Mouse (Mus musculus) frontal cortex, adult (tissue): ENCODE data around the gene Hemgn.

Source experiments
- ATAC-seq: cut with Nextera tagmentation; 2 replicates; pipeline ENCODE4 v1.9.2; 2017; ENCODE audit warnings: mild to moderate bottlenecking, moderate library complexity, mixed read lengths; ENCODE audit not compliant: low TSS enrichment

Gene Hemgn

GRCm38 (mm10) chr4:46412113-46412512 is 1.2 kb downstream of the Hemgn start:
- ATAC-seq, result no peak

- no peak for ATAC-seq
Observed at GRCm38 (mm10) chr4:46411489-46411888, 1.8 kb downstream of the Hemgn start.

- no peak for ATAC-seq
Observed at GRCm38 (mm10) chr4:46410677-46411076, 2.6 kb downstream of the Hemgn start.

- no peak for ATAC-seq
Observed at GRCm38 (mm10) chr4:46406966-46407703, 6.2 kb downstream of the Hemgn start.

GRCm38 (mm10) chr4:46404042-46404795 is 9.1 kb downstream of the Hemgn start:
- ATAC-seq, result no peak

- ATAC-seq, result no peak
Observed at GRCm38 (mm10) chr4:46398839-46399238, 14.5 kb downstream of the Hemgn start.

GRCm38 (mm10) chr4:46395736-46396135 is 17.6 kb downstream of the Hemgn start:
- ATAC-seq, result no peak

GRCm38 (mm10) chr4:46394388-46394787 is 18.9 kb downstream of the Hemgn start:
- no peak for ATAC-seq

- ATAC-seq, result no peak
Observed at GRCm38 (mm10) chr4:46390390-46390970, 22.8 kb downstream of the Hemgn start.

- peak; percentile 45 for ATAC-seq
Observed at GRCm38 (mm10) chr4:46389612-46390341, 23.5 kb downstream of the Hemgn start.

- ATAC-seq, result peak; percentile 94
Observed at GRCm38 (mm10) chr4:46389013-46389611, 24.2 kb downstream of the Hemgn start, which contains the start of gene Trmo. Gene Trmo, minus strand, starts transcription at chr4:46389437.

GRCm38 (mm10) chr4:46388556-46388955 is 24.8 kb downstream of the Hemgn start:
- no peak for ATAC-seq

GRCm38 (mm10) chr4:46374869-46375368 is 38.4 kb downstream of the Hemgn start:
- ATAC-seq, result peak; percentile 85

GRCm38 (mm10) chr4:46374455-46374854 is 38.9 kb downstream of the Hemgn start:
- 0 out of 2 replicates have a peak, but pooled peaks have one; percentile 11 for ATAC-seq

- ATAC-seq, result peak; percentile 39; the same call in 1 of the 2 replicates
Observed at GRCm38 (mm10) chr4:46371030-46371429, 42.3 kb downstream of the Hemgn start.

GRCm38 (mm10) chr4:46370406-46370805 is 42.9 kb downstream of the Hemgn start:
- ATAC-seq, result no peak

GRCm38 (mm10) chr4:46369070-46369469 is 44.2 kb downstream of the Hemgn start:
- ATAC-seq, result no peak

- ATAC-seq, result no peak
Observed at GRCm38 (mm10) chr4:46367487-46367959, 45.8 kb downstream of the Hemgn start.

- no peak for ATAC-seq
Observed at GRCm38 (mm10) chr4:46364360-46364759, 48.9 kb downstream of the Hemgn start.

GRCm38 (mm10) chr4:46361258-46361657 is 52.0 kb downstream of the Hemgn start:
- peak; percentile 96 for ATAC-seq
